Mouse (Mus musculus) bone marrow macrophage, adult 2 months (primary cell): Measurements from ENCODE around the gene Olfr18.

ENCODE experiments used
- CTCF ChIP-seq: IDR thresholded peaks from 2 replicates; pipeline ENCODE4 v1.5.1; 2012; ENCODE audit warnings: low read depth, mild to moderate bottlenecking, low read length, moderate library complexity
- POLR2A ChIP-seq: IDR thresholded peaks from 2 replicates; pipeline ENCODE4 v1.6.1; 2012; ENCODE audit warnings: mild to moderate bottlenecking, low read depth, low read length, borderline replicate concordance

GRCm38 (mm10) chr9:20374712-20375111 lies 38.8 kb upstream of the Olfr18 start:
- TF ChIP-seq CTCF (no peak), POLR2A (no peak)
